Mouse (Mus musculus) mammary gland, adult 2 months (tissue): ENCODE measurements around the gene 4930426L09Rik. TPM values are rescaled to one million over a fixed set of nuclear protein-coding genes. Genes with fewer than 3 reads are reported as not detected.

Experiments
- polyA plus RNA-seq: library from polyadenylated mRNA; depleted of rRNA; stranded (reverse); fragments of >200 nt; gene quantifications from 2 replicates; pipeline ENCODE4 v1.2.3, GENCODE M21; 2012; ENCODE audit warnings: low replicate concordance; rRNA removed

4930426L09Rik gene
- 0.85 and 0.95 TPM in 2 replicates for polyA plus RNA-seq

DNA sequence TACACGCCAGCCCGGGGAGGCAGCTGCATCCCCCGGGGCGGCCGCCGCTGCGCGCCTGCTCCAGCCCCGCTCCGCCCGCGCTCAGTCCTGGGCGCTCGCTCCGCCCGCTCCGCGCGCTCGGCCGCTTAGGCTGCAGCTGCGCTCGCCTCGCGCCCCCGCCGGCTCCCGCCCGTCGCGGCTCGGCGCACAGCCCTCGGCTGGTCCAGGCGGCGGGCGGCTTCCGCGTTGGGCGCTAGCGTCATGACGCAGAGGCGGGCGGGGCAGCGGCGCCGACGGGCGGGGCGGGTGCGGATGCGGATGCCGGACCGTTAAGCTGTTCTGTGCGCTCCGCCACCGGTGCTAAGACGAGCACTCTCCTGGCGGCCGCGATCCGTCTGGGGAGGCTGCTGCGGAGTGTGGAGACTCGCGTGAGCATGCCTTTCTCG is at the start of gene 4930426L09Rik, which contains the start of gene Pip4k2a:
TSS of gene 4930426L09Rik (plus strand) at position 290 of the 425 bp plus-strand sequence.
TSS of gene Pip4k2a (minus strand) at position 73 of the 425 bp plus-strand sequence.

Other genes with a start within 250 kb of the 4930426L09Rik start
- 10.4 and 19.0 TPM in 2 replicates for gene Pip4k2a, start 217 bp upstream of the 4930426L09Rik start, polyA plus RNA-seq
- 0.04 TPM in 1 of 2 replicates, not detected in the other for gene Armc3, start 201.0 kb downstream of the 4930426L09Rik start, polyA plus RNA-seq